Mouse (Mus musculus): ENCODE measurements at regions not wholly inside any gene's neighbourhood (a gene's known extent, or its start where the extent isn't known, plus 50 kb on each side); places are given as distances from the start of the nearest gene placed in this dataset.

- no peak for DNase-seq
- intact Hi-C loops (cut with DNase I), result no loop called here
These were observed 82.6 kb upstream of the Hes1 start for GRCm38 (mm10) chr16:29981543-29981942.

GRCm38 (mm10) chr16:29982224-29982785 is 81.9 kb upstream of the Hes1 start:
- intact Hi-C loops (cut with DNase I), result no loop called here
- DNase-seq, result no peak

GRCm38 (mm10) chr16:29983161-29983560 is 81.0 kb upstream of the Hes1 start:
- no peak for DNase-seq
- intact Hi-C loops (cut with DNase I), result no loop called here

- intact Hi-C loops (cut with DNase I), result no loop called here
- DNase-seq, result no peak
These were observed 78.9 kb upstream of the Hes1 start for GRCm38 (mm10) chr16:29985126-29985931.

GRCm38 (mm10) chr16:29987595-29987994 is 76.6 kb upstream of the Hes1 start:
- intact Hi-C loops (cut with DNase I), result no loop called here
- no peak for DNase-seq

- intact Hi-C loops (cut with DNase I), result no loop called here
- DNase-seq, result no peak
These were observed 76.2 kb upstream of the Hes1 start for GRCm38 (mm10) chr16:29987999-29988398.

- intact Hi-C loops (cut with DNase I), result no loop called here
- no peak for DNase-seq
These were observed 74.9 kb upstream of the Hes1 start for GRCm38 (mm10) chr16:29989308-29989707.

GRCm38 (mm10) chr16:29990393-29990792 is 73.8 kb upstream of the Hes1 start:
- intact Hi-C loops (cut with DNase I), result no loop called here
- DNase-seq, result no peak

- intact Hi-C loops (cut with DNase I), result no loop called here
- no peak for DNase-seq
These were observed 73.2 kb upstream of the Hes1 start for GRCm38 (mm10) chr16:29990795-29991587.

GRCm38 (mm10) chr16:29991876-29992380 is 72.3 kb upstream of the Hes1 start:
- intact Hi-C loops (cut with DNase I), result no loop called here
- DNase-seq, result no peak

- no peak for DNase-seq
- intact Hi-C loops (cut with DNase I), result no loop called here
These were observed 71.1 kb upstream of the Hes1 start for GRCm38 (mm10) chr16:29993111-29993510.

GRCm38 (mm10) chr16:29993535-29993934 is 70.6 kb upstream of the Hes1 start:
- intact Hi-C loops (cut with DNase I), result no loop called here
- no peak for DNase-seq

- peak; percentile 32 to 55 for DNase-seq
- intact Hi-C loops (cut with DNase I), result no loop called here
These were observed 67.8 kb upstream of the Hes1 start for GRCm38 (mm10) chr16:29996139-29997069.

- DNase-seq, result no peak
- intact Hi-C loops (cut with DNase I), result no loop called here
These were observed 64.0 kb upstream of the Hes1 start for GRCm38 (mm10) chr16:30000166-30000565.

- intact Hi-C loops (cut with DNase I), result loop anchor here (5.0 kb wide), 2 partner anchors 123 to 193 kb away; no protein-coding TSS in a partner anchor
- DNase-seq, result peak in 1 of 2 experiments; percentile 39
These were observed 59.1 kb upstream of the Hes1 start for GRCm38 (mm10) chr16:30005124-30005523.

- intact Hi-C loops (cut with DNase I), result loop anchor here (5.0 kb wide), 2 partner anchors 125 to 195 kb away; no protein-coding TSS in a partner anchor
- DNase-seq, result no peak
These were observed 57.4 kb upstream of the Hes1 start for GRCm38 (mm10) chr16:30006826-30007225.

- intact Hi-C loops (cut with DNase I), result loop anchor here (1.0 to 5.0 kb wide), 6 partner anchors 55 to 274 kb away; no protein-coding TSS in a partner anchor
- DNase-seq, result peak; percentile 89 to 95
These were observed 55.5 kb upstream of the Hes1 start for GRCm38 (mm10) chr16:30008451-30009357.

- intact Hi-C loops (cut with DNase I), result loop anchor here (1.0 to 5.0 kb wide), 4 partner anchors 54 to 275 kb away; no protein-coding TSS in a partner anchor
- peak; percentile 38 to 62 for DNase-seq
These were observed 54.5 kb upstream of the Hes1 start for GRCm38 (mm10) chr16:30009521-30010186.

Data from heart, postnatal 36 days (tissue).